Mouse (Mus musculus) frontal cortex, postnatal 25 days (tissue): ENCODE measurements around the gene Kat6b.
"Not testable (repeated sequence)": the region's sequence is repeated elsewhere in the genome, so short reads cannot be mapped to it uniquely, and the experiment has no call there.

Source experiments
- DNase-seq, 2 experiments: peaks; one replicate each; pipeline ENCODE4 v3.0.0; 2022; ENCODE audit warnings: low spot score in 2 of 2

The Kat6b gene

GRCm38 (mm10) chr14:21484693-21485092 lies 3.5 kb downstream of the Kat6b start:
- DNase-seq = no peak

GRCm38 (mm10) chr14:21485961-21486520 lies 4.8 kb downstream of the Kat6b start:
- no peak for DNase-seq

GRCm38 (mm10) chr14:21487135-21487534 lies 5.9 kb downstream of the Kat6b start:
- DNase-seq = not testable (repeated sequence)

- not testable (repeated sequence) for DNase-seq
These were observed 7.3 kb downstream of the Kat6b start for GRCm38 (mm10) chr14:21488426-21489115.

- DNase-seq = no peak
These were observed 7.9 kb downstream of the Kat6b start for GRCm38 (mm10) chr14:21489116-21489485.

GRCm38 (mm10) chr14:21490141-21490540 lies 8.9 kb downstream of the Kat6b start:
- no peak for DNase-seq

GRCm38 (mm10) chr14:21498361-21498996 lies 17.2 kb downstream of the Kat6b start:
- no peak for DNase-seq

GRCm38 (mm10) chr14:21499011-21499581 lies 17.9 kb downstream of the Kat6b start:
- DNase-seq = peak in 1 of 2 experiments; percentile 28

- DNase-seq = peak; percentile 55 to 63
These were observed 18.5 kb downstream of the Kat6b start for GRCm38 (mm10) chr14:21499631-21500153.

GRCm38 (mm10) chr14:21500154-21501047 lies 19.2 kb downstream of the Kat6b start:
- peak; percentile 99 to 100 for DNase-seq

- no peak for DNase-seq
These were observed 19.9 kb downstream of the Kat6b start for GRCm38 (mm10) chr14:21501048-21501657.

GRCm38 (mm10) chr14:21505036-21505435 lies 23.8 kb downstream of the Kat6b start:
- no peak for DNase-seq

- DNase-seq = no peak
These were observed 25.8 kb downstream of the Kat6b start for GRCm38 (mm10) chr14:21507046-21507445.

GRCm38 (mm10) chr14:21509111-21509905 lies 28.1 kb downstream of the Kat6b start:
- no peak for DNase-seq

GRCm38 (mm10) chr14:21511438-21511837 lies 30.2 kb downstream of the Kat6b start:
- DNase-seq = no peak

- no peak for DNase-seq
These were observed 34.3 kb downstream of the Kat6b start for GRCm38 (mm10) chr14:21515505-21515904.

- no peak for DNase-seq
These were observed 38.1 kb downstream of the Kat6b start for GRCm38 (mm10) chr14:21519307-21519706.

GRCm38 (mm10) chr14:21520496-21520895 lies 39.3 kb downstream of the Kat6b start:
- no peak for DNase-seq

GRCm38 (mm10) chr14:21521496-21521895 lies 40.3 kb downstream of the Kat6b start:
- DNase-seq = not testable (repeated sequence)

GRCm38 (mm10) chr14:21522312-21522978 lies 41.2 kb downstream of the Kat6b start:
- DNase-seq = no peak
